Mouse (Mus musculus) myocyte (in vitro differentiated cells): Measurements from ENCODE around the gene Pdcd11.

Source experiments
- E2F4 ChIP-seq: IDR thresholded peaks from one replicate; pipeline ENCODE4 v1.6.1; 2011; ENCODE audit warnings: mild to moderate bottlenecking, control low read depth, moderate library complexity; ENCODE audit not compliant: insufficient read depth
- MAX ChIP-seq: IDR thresholded peaks from one replicate; pipeline ENCODE4 v1.6.1; 2011; ENCODE audit warnings: low read depth, mild to moderate bottlenecking, control low read depth
- MYOD1 ChIP-seq, 3 experiments: IDR thresholded peaks; one replicate each; pipeline ENCODE4 v1.6.1; 2011; ENCODE audit warnings: control low read depth in 2 of 3, low read depth in 2 of 3, mild to moderate bottlenecking in 2 of 3, moderate library complexity in 1 of 3; ENCODE audit not compliant: insufficient read length in 2 of 3, control insufficient read depth in 1 of 3
- POLR2A ChIP-seq: IDR thresholded peaks from one replicate; pipeline ENCODE4 v1.6.1; 2011; ENCODE audit warnings: low read depth, mild to moderate bottlenecking, control low read depth, moderate library complexity; ENCODE audit not compliant: insufficient read length
- POLR2AphosphoS2 ChIP-seq: IDR thresholded peaks from one replicate; pipeline ENCODE4 v1.6.1; 2011; ENCODE audit warnings: low read depth, control low read depth; ENCODE audit not compliant: insufficient read length
- TCF12 ChIP-seq: IDR thresholded peaks from one replicate; pipeline ENCODE4 v1.6.1; 2011; ENCODE audit warnings: mild to moderate bottlenecking, control low read depth; ENCODE audit not compliant: poor library complexity, insufficient read depth, severe bottlenecking
- USF1 ChIP-seq: IDR thresholded peaks from one replicate; pipeline ENCODE4 v1.6.1; 2011; ENCODE audit warnings: low read depth, mild to moderate bottlenecking, control low read depth, moderate library complexity

DNA sequence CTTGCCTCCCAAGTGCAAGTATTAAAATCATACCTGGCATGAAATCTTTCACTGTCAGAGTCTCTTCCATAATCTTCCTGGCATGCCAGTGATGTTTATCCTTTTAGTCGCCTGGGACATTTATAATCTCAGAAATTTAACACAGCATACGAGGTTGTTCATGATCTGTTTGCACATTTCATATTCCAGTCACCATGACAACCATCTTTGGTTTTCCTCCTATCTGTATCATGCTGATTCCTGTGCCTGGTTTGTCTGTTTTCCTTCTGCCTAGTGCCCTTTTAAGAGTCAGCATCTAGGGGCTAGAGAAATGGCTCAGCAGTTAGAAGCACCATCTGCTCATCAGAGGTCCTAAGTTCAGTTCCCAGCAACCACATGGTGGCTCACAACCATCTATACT is 28.1 kb downstream of the Pdcd11 start:
- TF ChIP-seq POLR2A (no peak), POLR2AphosphoS2 (no peak), MAX (no peak), E2F4 (no peak), MYOD1 (IDR thresholded peaks at IDR 0.05; ENCODE audit: control insufficient read depth in 1 of 3, insufficient read length in 2 of 3, low read depth in 2 of 3) (no peak), TCF12 (no peak), USF1 (no peak)
